Mouse (Mus musculus): ENCODE measurements at regions not wholly inside any gene's neighbourhood (a gene's known extent, or its start where the extent isn't known, plus 50 kb on each side); places are given as distances from the start of the nearest gene placed in this dataset.

DNA sequence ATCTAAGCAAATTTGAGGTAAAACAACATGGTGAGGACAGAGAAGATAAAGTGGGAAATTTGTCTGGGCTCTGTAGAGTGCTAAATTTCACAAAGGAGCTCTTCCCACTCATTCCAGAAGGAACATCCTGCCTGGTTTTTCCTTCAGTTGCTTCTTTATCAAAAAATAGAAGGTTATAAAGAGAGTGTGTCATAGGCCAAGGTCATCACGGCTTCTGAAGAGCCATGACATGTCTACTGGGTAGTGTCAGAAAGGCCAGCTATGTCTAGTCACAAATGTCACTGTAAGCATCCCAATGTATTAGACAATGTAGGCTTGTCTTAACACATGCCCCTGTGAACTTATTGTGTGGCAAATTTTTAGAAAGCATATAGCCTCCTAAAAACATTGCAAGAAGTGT is 132.5 kb upstream of the Zeb2 start:
- Histone ChIP-seq H3K9me3 (ENCODE audit: low read length) (no peaks in the 10 kb centered on the region), H3K27ac (ENCODE audit: low read depth) (no peak overlapping the region), H3K4me1 (ENCODE audit: insufficient read depth) (no peaks in the 10 kb centered on the region), H3K36me3 (replicated peaks; ENCODE audit: insufficient read depth, low read length) (no peaks in the 10 kb centered on the region), H3K4me2 (ENCODE audit: low read depth, low read length) (no peak overlapping the region), H3K9ac (replicated peaks) (no peak overlapping the region), H3K27me3 (ENCODE audit: insufficient read depth, low read length) (no peaks in the 10 kb centered on the region), H3K4me3 (ENCODE audit: low read depth, low read length) (no peak overlapping the region)
- 71% methylated on average over 1 of the region's 1 CpGs for WGBS (ENCODE audit: insufficient replicate concordance)
- no peak for DNase-seq
- TF ChIP-seq EP300 (IDR thresholded peaks at IDR 0.05; ENCODE audit: low read depth) (no peak), CTCF (IDR thresholded peaks at IDR 0.05; ENCODE audit: low read depth) (no peak)
- ATAC-seq = no peak

DNA sequence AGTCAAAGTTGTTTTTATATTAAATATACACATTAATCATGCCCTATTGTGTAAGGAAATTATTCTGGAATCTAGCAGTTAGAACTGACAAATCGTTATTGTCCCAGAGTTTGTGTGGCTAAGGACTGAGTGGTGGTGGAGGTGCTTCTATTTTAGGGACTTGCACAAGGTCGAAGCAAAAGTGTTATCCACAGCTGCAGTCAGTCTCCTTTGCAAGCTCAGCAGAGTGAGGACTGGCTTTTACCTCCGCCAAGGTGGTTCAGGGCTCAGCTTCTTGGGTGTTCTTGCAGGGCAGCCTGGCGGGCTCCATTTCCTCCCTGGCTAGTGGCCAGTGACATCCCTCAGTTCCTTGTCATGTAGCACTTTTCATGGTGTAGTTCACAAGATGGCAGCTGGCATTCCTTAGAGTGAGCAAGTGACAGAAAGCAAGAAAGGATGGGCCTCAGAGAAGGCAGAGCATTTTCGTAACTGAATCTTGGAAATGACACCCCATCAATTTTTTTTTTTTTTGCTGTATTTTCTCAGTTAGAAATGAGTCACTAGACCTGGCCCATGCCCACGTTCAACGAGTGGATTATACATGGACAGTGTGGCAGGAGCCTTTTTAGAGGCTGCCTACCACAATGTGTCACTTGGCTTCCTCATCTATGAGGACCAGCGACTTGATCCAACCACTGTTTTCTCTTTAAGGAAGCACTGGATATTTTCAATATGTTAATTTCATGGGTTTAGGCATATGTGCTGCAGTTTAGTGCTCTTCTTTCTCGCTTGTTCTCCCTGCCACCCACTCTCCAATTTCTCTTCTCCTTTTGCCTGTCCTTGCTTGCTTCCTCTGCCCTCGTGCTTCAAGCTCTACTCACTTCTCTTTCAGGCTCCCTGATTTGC is 129.1 kb upstream of the Zeb2 start:
- TF ChIP-seq CTCF (IDR thresholded peaks at IDR 0.05; ENCODE audit: low read depth) (no peak), EP300 (IDR thresholded peaks at IDR 0.05; ENCODE audit: low read depth) (no peak)
- Histone ChIP-seq H3K4me3 (ENCODE audit: low read depth, low read length) (no peak overlapping the region), H3K9me3 (ENCODE audit: low read length) (no peaks in the 10 kb centered on the region), H3K4me2 (ENCODE audit: low read depth, low read length) (no peak overlapping the region), H3K4me1 (ENCODE audit: insufficient read depth) (no peaks in the 10 kb centered on the region), H3K27me3 (ENCODE audit: insufficient read depth, low read length) (no peaks in the 10 kb centered on the region), H3K36me3 (replicated peaks; ENCODE audit: insufficient read depth, low read length) (no peaks in the 10 kb centered on the region), H3K27ac (ENCODE audit: low read depth) (peak overlapping the region; percentile 9; the same call in 1 of the 2 replicates), H3K9ac (replicated peaks) (no peak overlapping the region)
- ATAC-seq (no peak), DNase-seq (no peak)
- 53% methylated on average over 10 of the region's 10 CpGs for WGBS (ENCODE audit: insufficient replicate concordance)

DNA sequence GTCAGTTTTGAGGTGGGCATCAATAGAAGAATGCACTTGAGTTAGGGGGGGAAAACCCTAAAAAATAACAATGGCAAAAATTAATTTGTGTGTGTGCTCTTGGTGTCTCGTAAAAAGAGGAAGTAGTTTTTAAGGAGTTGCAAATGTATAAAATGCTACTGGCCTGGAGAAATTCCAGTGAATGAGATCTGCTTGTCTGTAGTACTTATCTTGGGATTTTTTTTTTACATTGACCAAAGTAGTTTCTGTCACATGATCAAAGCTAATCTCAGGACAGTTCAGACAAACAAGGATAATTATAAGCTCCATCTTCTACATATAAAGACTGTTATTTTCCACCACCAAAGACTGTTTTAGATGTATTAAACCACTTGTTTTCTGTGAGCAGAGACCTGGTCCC is 128.3 kb upstream of the Zeb2 start:
- TF ChIP-seq EP300 (IDR thresholded peaks at IDR 0.05; ENCODE audit: low read depth) (no peak), CTCF (IDR thresholded peaks at IDR 0.05; ENCODE audit: low read depth) (no peak)
- WGBS (ENCODE audit: insufficient replicate concordance) = 44% methylated on average over 1 of the region's 1 CpGs
- H3K4me2 ChIP-seq (ENCODE audit: low read depth, low read length) = no peak overlapping the region
- H3K9ac ChIP-seq (replicated peaks) = no peak overlapping the region
- no peaks in the 10 kb centered on the region for H3K27me3 ChIP-seq (ENCODE audit: insufficient read depth, low read length)
- H3K27ac ChIP-seq (ENCODE audit: low read depth) = no peak overlapping the region
- DNase-seq (no peak), ATAC-seq (no peak)
- no peaks in the 10 kb centered on the region for H3K4me1 ChIP-seq (ENCODE audit: insufficient read depth)
- no peaks in the 10 kb centered on the region for H3K36me3 ChIP-seq (replicated peaks; ENCODE audit: insufficient read depth, low read length)
- no peaks in the 10 kb centered on the region for H3K9me3 ChIP-seq (ENCODE audit: low read length)
- no peak overlapping the region for H3K4me3 ChIP-seq (ENCODE audit: low read depth, low read length)

DNA sequence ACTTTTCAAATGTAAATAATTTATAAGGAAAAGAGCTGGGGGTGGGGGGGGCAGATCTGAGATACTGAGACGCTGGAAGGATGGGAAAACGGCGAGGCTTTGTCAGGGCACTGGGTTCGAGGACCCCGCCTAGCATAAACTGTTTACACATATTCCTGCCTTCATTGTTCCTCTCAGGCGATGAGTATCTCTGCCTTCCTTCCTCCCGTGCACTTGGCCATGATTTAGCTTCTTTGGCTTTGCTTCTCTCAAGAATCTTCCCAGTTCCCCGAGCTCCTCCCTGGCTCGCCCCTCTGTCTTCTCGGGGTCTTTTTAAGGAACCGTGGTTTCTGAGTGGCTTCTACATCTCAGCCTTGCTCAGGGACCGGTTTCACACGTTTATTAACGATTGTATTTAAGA is 127.3 kb upstream of the Zeb2 start:
- DNase-seq (no peak), ATAC-seq (no peak)
- no peak overlapping the region for H3K4me3 ChIP-seq (ENCODE audit: low read depth, low read length)
- H3K9ac ChIP-seq (replicated peaks) = no peak overlapping the region
- 71% methylated on average over 14 of the region's 14 CpGs for WGBS (ENCODE audit: insufficient replicate concordance)
- H3K27me3 ChIP-seq (ENCODE audit: insufficient read depth, low read length) = no peaks in the 10 kb centered on the region
- H3K4me2 ChIP-seq (ENCODE audit: low read depth, low read length) = peak overlapping the region; percentile 26
- H3K4me1 ChIP-seq (ENCODE audit: insufficient read depth) = peaks cover 7% of the 10 kb centered on the region
- peak overlapping the region; percentile 45 for H3K27ac ChIP-seq (ENCODE audit: low read depth)
- H3K36me3 ChIP-seq (replicated peaks; ENCODE audit: insufficient read depth, low read length) = no peaks in the 10 kb centered on the region
- H3K9me3 ChIP-seq (ENCODE audit: low read length) = no peaks in the 10 kb centered on the region
- TF ChIP-seq EP300 (IDR thresholded peaks at IDR 0.05; ENCODE audit: low read depth) (no peak), CTCF (IDR thresholded peaks at IDR 0.05; ENCODE audit: low read depth) (no peak)

DNA sequence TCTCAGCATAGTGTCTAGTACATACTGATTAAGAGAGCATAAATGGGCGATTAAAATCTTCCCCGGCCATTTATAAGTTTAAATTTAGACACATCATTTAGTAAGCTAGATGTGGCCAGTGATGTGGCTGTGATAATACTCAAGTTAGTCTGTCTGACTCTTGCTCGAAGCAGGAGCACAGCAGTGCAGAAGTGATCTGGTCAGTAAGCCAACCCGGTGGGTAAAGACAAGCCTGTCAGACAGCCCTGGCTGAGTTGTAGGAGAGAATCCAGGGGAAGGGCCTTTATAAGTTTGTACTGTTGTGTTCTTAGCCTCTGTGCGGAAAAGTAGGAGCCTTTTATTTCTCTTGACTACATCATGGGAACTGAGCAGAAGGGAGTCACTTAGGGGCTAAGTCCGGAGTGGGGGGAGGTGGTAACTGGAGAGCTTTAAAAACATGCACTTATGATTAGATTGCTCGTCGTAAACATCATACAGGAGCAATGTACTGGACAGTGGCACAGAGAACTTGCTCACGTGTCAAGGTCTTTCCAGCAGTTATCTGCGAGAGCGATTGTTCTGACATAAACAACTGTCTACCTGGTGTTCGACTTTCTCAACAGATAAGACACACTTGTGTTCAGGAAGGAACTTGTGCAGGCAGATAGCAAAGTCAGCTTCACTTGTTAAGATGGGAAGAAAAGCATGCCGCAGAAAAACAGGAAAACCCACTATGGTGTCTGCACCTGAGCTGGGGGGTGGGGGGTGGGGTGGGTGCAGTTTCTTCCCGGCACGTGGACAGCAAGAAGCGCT is 122.5 kb upstream of the Zeb2 start:
- 28% methylated on average over 16 of the region's 16 CpGs for WGBS (ENCODE audit: insufficient replicate concordance)
- H3K4me2 ChIP-seq (ENCODE audit: low read depth, low read length) = peak overlapping the region; percentile 32
- H3K4me1 ChIP-seq (ENCODE audit: insufficient read depth) = peaks cover 12% of the 10 kb centered on the region
- H3K4me3 ChIP-seq (ENCODE audit: low read depth, low read length) = no peak overlapping the region
- H3K27me3 ChIP-seq (ENCODE audit: insufficient read depth, low read length) = no peaks in the 10 kb centered on the region
- H3K27ac ChIP-seq (ENCODE audit: low read depth) = peak overlapping the region; percentile 44; the same call in 1 of the 2 replicates
- no peaks in the 10 kb centered on the region for H3K36me3 ChIP-seq (replicated peaks; ENCODE audit: insufficient read depth, low read length)
- peak; percentile 73 for ATAC-seq
- H3K9ac ChIP-seq (replicated peaks) = no peak overlapping the region
- no peak for DNase-seq
- no peaks in the 10 kb centered on the region for H3K9me3 ChIP-seq (ENCODE audit: low read length)
- peak; percentile 92 for TF ChIP-seq EP300 (IDR thresholded peaks at IDR 0.05; ENCODE audit: low read depth)
- no peak for TF ChIP-seq CTCF (IDR thresholded peaks at IDR 0.05; ENCODE audit: low read depth)

DNA sequence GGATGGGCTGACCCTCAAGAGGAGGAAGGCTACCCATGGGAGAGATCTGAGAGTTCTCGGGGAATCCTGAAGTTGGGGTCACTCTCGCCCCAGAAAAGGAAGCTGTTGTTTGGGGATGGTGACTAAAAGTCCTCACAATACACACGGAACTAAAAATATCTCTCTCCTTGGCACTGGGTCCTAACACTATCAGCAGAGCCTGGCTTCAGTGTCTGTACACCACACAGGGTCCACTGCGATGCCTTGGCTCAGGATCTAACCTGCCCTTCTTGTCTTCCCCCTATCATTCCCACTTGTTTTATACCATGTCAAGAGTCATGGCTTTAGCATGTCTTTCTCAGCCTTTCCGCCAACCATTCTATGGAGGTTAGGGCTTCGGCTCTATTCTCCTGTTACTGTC is 121.8 kb upstream of the Zeb2 start:
- no peak for ATAC-seq
- no peak for TF ChIP-seq EP300 (IDR thresholded peaks at IDR 0.05; ENCODE audit: low read depth)
- no peaks in the 10 kb centered on the region for H3K9me3 ChIP-seq (ENCODE audit: low read length)
- 58% methylated on average over 6 of the region's 6 CpGs for WGBS (ENCODE audit: insufficient replicate concordance)
- H3K4me3 ChIP-seq (ENCODE audit: low read depth, low read length) = no peak overlapping the region
- H3K27ac ChIP-seq (ENCODE audit: low read depth) = 0 out of 2 replicates have a peak overlapping the region, but pooled peaks have one; percentile 12
- H3K4me2 ChIP-seq (ENCODE audit: low read depth, low read length) = no peak overlapping the region
- no peaks in the 10 kb centered on the region for H3K27me3 ChIP-seq (ENCODE audit: insufficient read depth, low read length)
- DNase-seq = no peak
- peaks cover 12% of the 10 kb centered on the region for H3K4me1 ChIP-seq (ENCODE audit: insufficient read depth)
- no peak overlapping the region for H3K9ac ChIP-seq (replicated peaks)
- H3K36me3 ChIP-seq (replicated peaks; ENCODE audit: insufficient read depth, low read length) = no peaks in the 10 kb centered on the region
